Mouse (Mus musculus) CH12.LX (cell line): ENCODE measurements around the gene Bpifa1.

ENCODE experiments used
- EP300 ChIP-seq: IDR thresholded peaks from 2 replicates; pipeline ENCODE4 v1.6.1; 2011; ENCODE audit warnings: low read length, improper control_type of control experiment
- POLR2A ChIP-seq: IDR thresholded peaks from 2 replicates; pipeline ENCODE4 v1.6.1; 2011; ENCODE audit warnings: low read depth, mild to moderate bottlenecking, improper control_type of control experiment, low read length
- TBP ChIP-seq: conservative IDR thresholded peaks from 2 replicates; pipeline ENCODE4 v1.6.1; 2011; ENCODE audit warnings: low read depth, low read length, improper control_type of control experiment
- USF2 ChIP-seq: conservative IDR thresholded peaks from 2 replicates; pipeline ENCODE4 v1.6.1; 2011; ENCODE audit warnings: low read depth, low read length, improper control_type of control experiment

- TF ChIP-seq TBP = no peak
- TF ChIP-seq EP300 = no peak
- TF ChIP-seq USF2 = no peak
- no peak for TF ChIP-seq POLR2A
Observed at GRCm38 (mm10) chr2:154147496-154147895, 4.8 kb downstream of the Bpifa1 start.
